Mouse (Mus musculus): ENCODE measurements around the gene Cldn8.

DNA sequence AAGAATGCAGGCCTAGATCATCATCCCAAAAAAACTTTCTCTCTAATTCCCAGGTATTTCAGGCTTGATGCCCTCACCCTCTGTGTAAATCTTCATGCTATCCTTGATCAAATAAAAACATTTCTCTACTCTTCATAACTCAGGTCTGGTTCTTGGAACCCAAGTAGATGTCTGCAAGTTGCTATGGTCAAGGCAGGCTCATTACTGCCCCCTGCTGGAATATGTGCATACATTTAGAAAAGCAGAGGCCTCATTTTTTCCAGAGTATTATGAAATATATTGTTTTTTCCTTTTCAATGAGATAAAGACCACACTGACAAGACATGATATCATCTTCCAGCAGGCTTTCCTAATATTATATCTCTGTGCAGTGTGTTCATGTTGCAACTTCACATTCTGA, 29.8 kb upstream of the Cldn8 start:
- TF ChIP-seq CTCF (IDR thresholded peaks at IDR 0.05; ENCODE audit: extremely low read depth, insufficient read depth, low read length) (no peak), POLR2A (IDR thresholded peaks at IDR 0.05; ENCODE audit: extremely low read depth, insufficient read depth, low read length) (no peak)

Data from cortical plate, adult 2 months (tissue).